Comparison of ENCODE assay signal across 8 mouse cellular contexts in genomic region chr7:80535009-80535744, GRCm38 (mm10). TPM values are rescaled to one million over a fixed set of nuclear protein-coding genes. Genes with fewer than 3 reads are reported as not detected.
A peak's percentile ranks its signal among the peaks of the same experiment; 100 is the strongest.
DNase-seq lines count a peak whose midpoint lies in the region; ATAC-seq and TF ChIP-seq lines count a peak whose summit lies in the region.

TSS of gene Blm (minus strand) at chr7:80535119.

- TF ChIP-seq CTCF in lung, adult 2 months (IDR thresholded peaks at IDR 0.05; ENCODE audit: insufficient read depth, low read length): no peak

- under 1% methylated on average over 43 of the region's 43 CpGs for WGBS in forebrain, embryonic 15.5 days
- under 1% methylated on average over 43 of the region's 43 CpGs for WGBS in lung, adult 2 months

- H3K36me3 ChIP-seq in ES-E14 (ENCODE audit: control insufficient read depth, insufficient read depth, low read length, poor library complexity, severe bottlenecking): no peaks in the 10 kb centered on the region
- no peaks in the 10 kb centered on the region for H3K36me3 ChIP-seq in forebrain, embryonic 15.5 days

- no peaks in the 10 kb centered on the region for H3K9me3 ChIP-seq in ES-E14 (ENCODE audit: control insufficient read depth, insufficient read depth, low read depth, low read length)
- no peaks in the 10 kb centered on the region for H3K9me3 ChIP-seq in forebrain, embryonic 15.5 days

- peak; percentile 94 for DNase-seq in ES-E14 (ENCODE audit: low read depth, low spot score)
- peak; percentile 96 for DNase-seq in cerebellum, adult 11-12 months
- peak; percentile 95 for DNase-seq in heart, postnatal 25 days (ENCODE audit: low spot score)
- peak; percentile 94 to 98 for DNase-seq in layer of hippocampus, adult 18-20 months (ENCODE audit: low spot score in 2 of 2)
- DNase-seq in lung, adult 2 months: peak; percentile 92
- DNase-seq in thymus, adult 18-20 months: peak; percentile 94 to 96

- H3K4me1 ChIP-seq in ES-E14 (ENCODE audit: control insufficient read depth in 2 of 2, insufficient read depth in 2 of 2, low read length in 2 of 2, poor library complexity in 1 of 2): peaks cover 2 to 6% of the 10 kb centered on the region in 2 experiments; a peak in 2 of 4 replicates
- H3K4me1 ChIP-seq in forebrain, embryonic 15.5 days: peaks cover 16% of the 10 kb centered on the region
- peaks cover 2% of the 10 kb centered on the region for H3K4me1 ChIP-seq in lung, adult 2 months (ENCODE audit: control insufficient read depth, insufficient read depth, low read length)

- in situ Hi-C loops in ES-E14 (cut with MboI; ENCODE audit: low sequenced_read_pairs in 2 of 2, unreplicated experiment in 2 of 2): no loop called here

- peak; percentile 100 for ATAC-seq in forebrain, embryonic 15.5 days (replicated peaks)
- peak; percentile 99 for ATAC-seq in neutrophil, adult 5-6 weeks (ENCODE audit: extremely low read depth, insufficient number of reproducible peaks, low FRiP score, poor library complexity, severe bottlenecking)

- peak within 1 kb of the TSS; percentile 50 for H3K27ac ChIP-seq in ES-E14 (ENCODE audit: insufficient read depth, low read depth, low read length, poor library complexity, severe bottlenecking)
- peak within 1 kb of the TSS; percentile 92 for H3K27ac ChIP-seq in forebrain, embryonic 15.5 days (replicated peaks)

- intact Hi-C loops in heart, postnatal 25 days (cut with DNase I): loop anchor here (5.0 kb wide), 1 partner anchor 47 kb away; no protein-coding TSS in a partner anchor

- TF ChIP-seq POLR2A in lung, adult 2 months (IDR thresholded peaks at IDR 0.05; ENCODE audit: borderline replicate concordance, extremely low read depth, low read depth, low read length): peak; percentile 41; the same call in 1 of the 2 replicates

- H3K9ac ChIP-seq in ES-E14 (ENCODE audit: insufficient read depth, low read depth, low read length, poor library complexity, severe bottlenecking): peak within 1 kb of the TSS; percentile 91
- H3K9ac ChIP-seq in forebrain, embryonic 15.5 days (replicated peaks): peak within 1 kb of the TSS; percentile 62

- H3K4me2 ChIP-seq in forebrain, embryonic 15.5 days (replicated peaks): peak within 1 kb of the TSS; percentile 84

- H3K4me3 ChIP-seq in ES-E14 (ENCODE audit: insufficient read depth in 1 of 2, low read depth in 1 of 2, low read length in 2 of 2, poor library complexity in 1 of 2, severe bottlenecking in 1 of 2): peak within 1 kb of the TSS; percentile 84 to 90
- H3K4me3 ChIP-seq in forebrain, embryonic 15.5 days: peak within 1 kb of the TSS; percentile 67
- H3K4me3 ChIP-seq in lung, adult 2 months (replicated peaks; ENCODE audit: extremely low read depth, low read depth, low read length): peak within 1 kb of the TSS; percentile 81

- no peaks in the 10 kb centered on the region for H3K27me3 ChIP-seq in forebrain, embryonic 15.5 days

TF ChIP-seq in ES-E14, 5 proteins besides CTCF, POLR2A, EP300 and RAD21:
- peak; percentile 67; the same call in 1 of the 2 replicates for TF ChIP-seq HCFC1 (IDR thresholded peaks at IDR 0.05; ENCODE audit: borderline replicate concordance, insufficient read depth, low read length)
- TF ChIP-seq CHD2 (IDR thresholded peaks at IDR 0.05; ENCODE audit: low read depth, low read length): peak; percentile 53; the same call in 1 of the 2 replicates
- TF ChIP-seq ZNF384 (IDR thresholded peaks at IDR 0.05; ENCODE audit: low read depth, low read length): no peak

RNA-seq across cellular contexts. Expression of gene Blm, which starts in this region (rescaled TPM):
- 29.9 and 34.2 TPM in 2 replicates for total RNA-seq in ES-E14 (2012; rRNA removed)
- polyA plus RNA-seq in forebrain, embryonic 15.5 days (2015; fragmentation: Nextera tagmentation; extraction: Ambion mirVana): 14.5 and 17.3 TPM in 2 replicates
- total RNA-seq in heart, postnatal 25 days (2021): 1 to 10 TPM; 1.5 to 2.0 TPM
- total RNA-seq in layer of hippocampus, adult 18-20 months (2021): 1 to 10 TPM; 3.0 to 3.2 TPM
- 0.42 and 0.75 TPM in 2 replicates for polyA plus RNA-seq in lung, adult 2 months (2012; rRNA removed)
- 8.4 and 9.8 TPM in 2 replicates for total RNA-seq in neutrophil, adult 5-6 weeks (2017)

Comparison
In these comparisons a context has a peak if more than half of its experiments do, and no peak if none do; other contexts are left out.
1. Peak in every context shown above with its lines: DNase-seq, ATAC-seq, H3K4me3 ChIP-seq and H3K27ac ChIP-seq.
2. Peak in DNase-seq and H3K4me3 ChIP-seq in lung, adult 2 months; RNA of the gene not detected or under 1 TPM.